Mouse (Mus musculus): ENCODE measurements around the gene Vmn1r62. TPM values are rescaled to one million over a fixed set of nuclear protein-coding genes. Genes with fewer than 3 reads are reported as not detected.

Gene Vmn1r62
- not detected for polyA plus RNA-seq (2014; fragmentation: Illumina TruSeq; extraction: RNeasy Lipid Tissue Mini Kit (QIAGEN cat#74804); ENCODE audit: low read depth, low replicate concordance)

DNA sequence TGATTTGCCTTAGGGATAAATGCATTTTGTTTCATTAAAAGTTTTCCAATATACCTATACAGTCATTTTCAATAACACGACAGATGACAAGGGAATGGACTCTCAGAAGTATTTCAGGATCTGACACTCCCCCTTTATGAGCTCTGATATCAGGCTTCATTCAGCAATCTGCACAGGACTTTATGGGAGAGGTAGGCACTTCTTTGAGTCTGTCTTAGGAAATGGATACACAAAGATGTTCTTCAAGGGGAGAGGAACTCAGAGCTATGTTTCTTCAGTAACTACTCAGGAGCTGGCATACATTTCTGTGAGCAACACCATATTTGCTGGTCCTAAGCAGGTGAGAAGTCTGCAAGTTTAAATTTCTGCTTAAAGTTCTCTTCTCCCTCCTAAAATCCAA is at the start of gene Vmn1r62:
Gene Vmn1r62, plus strand, starts transcription at position 301 of the 400 bp plus-strand sequence.

Other genes with a start within 250 kb of the Vmn1r62 start
- not detected for gene Vmn1r59, start 216.9 kb upstream of the Vmn1r62 start, polyA plus RNA-seq (2014; fragmentation: Illumina TruSeq; extraction: RNeasy Lipid Tissue Mini Kit (QIAGEN cat#74804); ENCODE audit: low read depth, low replicate concordance)
- gene Vmn2r28, start 179.7 kb upstream of the Vmn1r62 start, polyA plus RNA-seq (2014; fragmentation: Illumina TruSeq; extraction: RNeasy Lipid Tissue Mini Kit (QIAGEN cat#74804); ENCODE audit: low read depth, low replicate concordance): not detected
- gene Vmn1r60, start 126.3 kb upstream of the Vmn1r62 start, polyA plus RNA-seq (2014; fragmentation: Illumina TruSeq; extraction: RNeasy Lipid Tissue Mini Kit (QIAGEN cat#74804); ENCODE audit: low read depth, low replicate concordance): not detected
- not detected for gene Vmn1r61, start 60.3 kb upstream of the Vmn1r62 start, polyA plus RNA-seq (2014; fragmentation: Illumina TruSeq; extraction: RNeasy Lipid Tissue Mini Kit (QIAGEN cat#74804); ENCODE audit: low read depth, low replicate concordance)
- gene Vmn1r63, start 131.8 kb downstream of the Vmn1r62 start, polyA plus RNA-seq (2014; fragmentation: Illumina TruSeq; extraction: RNeasy Lipid Tissue Mini Kit (QIAGEN cat#74804); ENCODE audit: low read depth, low replicate concordance): not detected
- not detected for gene Vmn1r64, start 210.9 kb downstream of the Vmn1r62 start, polyA plus RNA-seq (2014; fragmentation: Illumina TruSeq; extraction: RNeasy Lipid Tissue Mini Kit (QIAGEN cat#74804); ENCODE audit: low read depth, low replicate concordance)

Measured in sigmoid colon, adult 10 weeks (tissue).